Mouse (Mus musculus) urinary bladder, postnatal 4 days (tissue): ENCODE results near the gene Vmn2r71.

Experiments
- DNase-seq, 2 experiments: peaks; one replicate each; pipeline ENCODE4 v3.0.0; 2021 to 2022; ENCODE audit warnings: low spot score in 2 of 2

The Vmn2r71 gene

DNA sequence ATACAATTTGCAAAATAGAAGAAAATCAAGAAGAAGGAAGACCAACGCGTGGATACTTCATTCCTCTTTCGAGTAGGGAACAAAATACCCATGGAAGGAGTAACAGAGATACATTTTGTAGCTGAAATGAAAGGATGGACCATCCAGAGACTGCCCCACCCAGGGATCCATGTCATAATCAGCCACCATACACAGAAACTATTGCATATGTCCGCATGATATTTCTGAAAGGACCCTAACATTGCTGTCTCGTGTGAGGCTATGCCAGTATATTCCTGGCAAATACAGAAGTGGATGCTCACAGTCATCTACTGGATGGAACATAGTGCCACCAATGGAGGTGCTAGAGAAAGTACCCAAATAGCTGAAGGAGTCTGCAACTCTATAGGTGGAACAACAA is at the start of gene Vmn2r71:
Gene Vmn2r71 (plus strand): TSS at position 301 of the 400 bp plus-strand sequence.
- DNase-seq = no peak

GRCm38 (mm10) chr7:85542108-85542507 is 20.8 kb upstream of the Vmn2r71 start:
- no peak for DNase-seq

DNA sequence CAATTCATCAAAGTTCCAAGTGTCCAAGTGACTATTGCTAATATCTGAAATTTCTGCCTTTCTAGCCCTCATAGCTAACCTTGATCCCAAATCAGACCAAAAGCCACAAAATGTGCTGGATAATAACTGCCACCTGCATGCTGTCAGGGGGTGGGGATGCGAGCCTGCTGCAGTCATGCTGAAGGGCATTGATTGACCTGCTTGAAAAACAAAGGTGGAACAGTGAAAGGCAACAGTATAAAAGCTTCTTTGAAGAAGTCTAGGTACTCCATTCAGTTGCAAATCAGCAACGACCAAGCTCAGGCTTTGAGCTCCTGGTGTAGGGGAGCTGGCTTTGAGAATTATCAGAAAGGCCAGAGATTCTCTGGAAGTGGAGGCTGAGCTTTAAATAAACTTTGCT is 19.8 kb upstream of the Vmn2r71 start:
- no peak for DNase-seq

DNA sequence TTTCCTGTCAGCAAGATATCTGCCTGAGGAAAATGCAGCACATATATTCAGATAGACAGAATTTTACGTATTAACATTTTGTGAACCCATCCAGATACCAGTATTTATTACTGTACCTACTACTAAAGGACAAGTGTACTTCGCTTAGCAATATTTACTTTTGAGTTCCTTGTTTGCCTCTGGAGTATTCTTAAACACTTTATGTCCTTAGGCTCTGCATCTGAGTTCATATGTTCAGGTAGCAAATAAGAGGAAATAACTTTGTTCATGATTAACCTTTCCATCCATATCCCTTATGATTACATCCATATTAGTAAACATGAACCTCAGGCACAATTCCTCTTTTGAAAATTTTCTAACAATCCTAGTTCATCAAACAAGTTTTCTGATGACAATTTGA is 6.2 kb downstream of the Vmn2r71 start, which contains the start of gene Vmn2r70:
Gene Vmn2r70 (minus strand): TSS at position 101 of the 400 bp plus-strand sequence.
- DNase-seq = no peak
